Mouse (Mus musculus) MEL (cell line): ENCODE measurements at regions not wholly inside any gene's neighbourhood (a gene's known extent, or its start where the extent isn't known, plus 50 kb on each side); places are given as distances from the start of the nearest gene placed in this dataset.

Experiments used
- DNase-seq: peaks from one replicate; pipeline ENCODE4 v3.0.0; 2011; ENCODE audit warnings: low read depth, low spot score
- H3K27ac ChIP-seq: 2 replicates; pipeline ENCODE4 v1.5.1; 2012; ENCODE audit warnings: low read depth, mild to moderate bottlenecking, control low read depth, low read length, moderate library complexity; ENCODE audit not compliant: control insufficient read depth
- H3K27me3 ChIP-seq, 2 experiments: fragments of 150-350 bp in 1 of 2; sonication (generic) in 1 of 2; 2 replicates each; pipeline ENCODE4 v1.6.1; 2012; ENCODE audit warnings: low read length in 2 of 2, mild to moderate bottlenecking in 2 of 2, improper control_type of control experiment in 1 of 2, moderate library complexity in 1 of 2; ENCODE audit not compliant: insufficient read depth in 2 of 2, control insufficient read depth in 1 of 2
- H3K36me3 ChIP-seq, 2 experiments: 2 replicates each; pipeline ENCODE4 v1.6.1; 2012 to 2014; ENCODE audit warnings: low read length in 2 of 2, improper control_type of control experiment in 1 of 2, inconsistent platforms in 1 of 2, mild to moderate bottlenecking in 1 of 2; ENCODE audit not compliant: insufficient read depth in 2 of 2, control insufficient read depth in 1 of 2
- H3K4me1 ChIP-seq, 2 experiments: fragments of 150-350 bp in 1 of 2; sonication (generic) in 1 of 2; 2 replicates each; pipeline ENCODE4 v1.6.1; 2012; ENCODE audit warnings: low read length in 2 of 2, improper control_type of control experiment in 1 of 2, mild to moderate bottlenecking in 1 of 2; ENCODE audit not compliant: insufficient read depth in 2 of 2, control insufficient read depth in 1 of 2
- H3K4me3 ChIP-seq, 2 experiments: fragments of 150-350 bp in 1 of 2; sonication (generic) in 1 of 2; 2 replicates each; pipeline ENCODE4 v1.5.1; 2012; ENCODE audit warnings: low read depth in 2 of 2, low read length in 2 of 2, mild to moderate bottlenecking in 2 of 2, moderate library complexity in 2 of 2, control low read depth in 1 of 2, improper control_type of control experiment in 1 of 2; ENCODE audit not compliant: control insufficient read depth in 1 of 2, insufficient read depth in 1 of 2
- H3K79me2 ChIP-seq: 2 replicates; pipeline ENCODE4 v1.6.1; 2012; ENCODE audit warnings: mild to moderate bottlenecking, low read length, moderate library complexity; ENCODE audit not compliant: control insufficient read depth, poor library complexity, insufficient read depth
- H3K9ac ChIP-seq: 2 replicates; pipeline ENCODE4 v1.6.1; 2012; ENCODE audit warnings: low read depth, mild to moderate bottlenecking, control low read depth, low read length, moderate library complexity; ENCODE audit not compliant: control insufficient read depth, poor library complexity, severe bottlenecking
- H3K9me3 ChIP-seq: fragments of 150-350 bp; sonication (generic); replicated peaks from 2 replicates; pipeline ENCODE4 v1.6.1; 2012; ENCODE audit warnings: mild to moderate bottlenecking, low read length, improper control_type of control experiment, moderate library complexity; ENCODE audit not compliant: insufficient read depth
- BHLHE40 ChIP-seq: IDR thresholded peaks from 2 replicates; pipeline ENCODE4 v1.6.1; 2012; ENCODE audit warnings: low read depth, mild to moderate bottlenecking, inconsistent platforms, low read length, improper control_type of control experiment, borderline replicate concordance
- CHD1 ChIP-seq: IDR thresholded peaks from 2 replicates; pipeline ENCODE4 v1.6.1; 2012; ENCODE audit warnings: low read depth, mild to moderate bottlenecking, inconsistent platforms, low read length, improper control_type of control experiment
- CTCF ChIP-seq, 3 experiments: IDR thresholded peaks in 2 of 3; conservative IDR thresholded peaks in 1 of 3; 2 replicates each; pipeline ENCODE4 v1.5.1; 2011 to 2012; ENCODE audit warnings: low read length in 3 of 3, low read depth in 2 of 3, mild to moderate bottlenecking in 2 of 3, improper control_type of control experiment in 1 of 3, inconsistent platforms in 1 of 3, mixed read lengths in 1 of 3, moderate library complexity in 1 of 3; ENCODE audit not compliant: control insufficient read depth in 1 of 3, insufficient read depth in 1 of 3, poor library complexity in 1 of 3, severe bottlenecking in 1 of 3
- E2F4 ChIP-seq: IDR thresholded peaks from 2 replicates; pipeline ENCODE4 v1.6.1; 2011; ENCODE audit warnings: low read depth, low read length, improper control_type of control experiment, borderline replicate concordance
- EP300 ChIP-seq, 2 experiments: IDR thresholded peaks; 2 replicates each; pipeline ENCODE4 v1.6.1; 2011; ENCODE audit warnings: improper control_type of control experiment in 2 of 2, low read length in 2 of 2, low read depth in 1 of 2, mild to moderate bottlenecking in 1 of 2
- ETS1 ChIP-seq: IDR thresholded peaks from 2 replicates; pipeline ENCODE4 v1.6.1; 2012; ENCODE audit warnings: low read depth, mild to moderate bottlenecking, inconsistent platforms, low read length, improper control_type of control experiment, moderate library complexity
- GABPA ChIP-seq: IDR thresholded peaks from 2 replicates; pipeline ENCODE4 v1.6.1; 2012; ENCODE audit warnings: low read depth, mild to moderate bottlenecking, inconsistent platforms, low read length, improper control_type of control experiment, moderate library complexity
- HCFC1 ChIP-seq: IDR thresholded peaks from 2 replicates; pipeline ENCODE4 v1.6.1; 2012; ENCODE audit warnings: low read depth, mild to moderate bottlenecking, inconsistent platforms, low read length, improper control_type of control experiment, moderate library complexity
- JUND ChIP-seq: IDR thresholded peaks from 2 replicates; pipeline ENCODE4 v1.6.1; 2011; ENCODE audit warnings: low read depth, mild to moderate bottlenecking, improper control_type of control experiment, low read length
- MAFK ChIP-seq: IDR thresholded peaks from 2 replicates; pipeline ENCODE4 v1.6.1; 2011; ENCODE audit warnings: low read depth, mild to moderate bottlenecking, low read length, improper control_type of control experiment, borderline replicate concordance
- MAX ChIP-seq: IDR thresholded peaks from 2 replicates; pipeline ENCODE4 v1.6.1; 2011; ENCODE audit warnings: low read length, improper control_type of control experiment
- MAZ ChIP-seq: IDR thresholded peaks from 2 replicates; pipeline ENCODE4 v1.6.1; 2012; ENCODE audit warnings: low read depth, mild to moderate bottlenecking, inconsistent platforms, low read length, improper control_type of control experiment
- MEF2A ChIP-seq: IDR thresholded peaks from 2 replicates; pipeline ENCODE4 v1.6.1; 2014; ENCODE audit warnings: low read depth, mild to moderate bottlenecking, inconsistent platforms, low read length, improper control_type of control experiment; ENCODE audit not compliant: poor library complexity, insufficient replicate concordance, severe bottlenecking; ENCODE audit errors: extremely low read depth
- MXI1 ChIP-seq: IDR thresholded peaks from 2 replicates; pipeline ENCODE4 v1.6.1; 2011; ENCODE audit warnings: mild to moderate bottlenecking, low read depth, low read length, improper control_type of control experiment
- MYB ChIP-seq: IDR thresholded peaks from 2 replicates; pipeline ENCODE4 v1.6.1; 2011; ENCODE audit warnings: mild to moderate bottlenecking, low read depth, low read length, improper control_type of control experiment
- MYC ChIP-seq: IDR thresholded peaks from 2 replicates; pipeline ENCODE4 v1.6.1; 2011; ENCODE audit warnings: low read depth, mild to moderate bottlenecking, low read length, improper control_type of control experiment, moderate library complexity
- NELFE ChIP-seq: IDR thresholded peaks from 2 replicates; pipeline ENCODE4 v1.6.1; 2011; ENCODE audit warnings: low read depth, low read length, improper control_type of control experiment
- POLR2AphosphoS2 ChIP-seq: IDR thresholded peaks from 2 replicates; pipeline ENCODE4 v1.6.1; 2011; ENCODE audit warnings: low read length, improper control_type of control experiment
- POLR2AphosphoS5 ChIP-seq: IDR thresholded peaks from 2 replicates; pipeline ENCODE4 v1.6.1; 2012; ENCODE audit warnings: low read depth, borderline replicate concordance, mild to moderate bottlenecking, inconsistent platforms, low read length, moderate library complexity, mixed read lengths
- RAD21 ChIP-seq: IDR thresholded peaks from 2 replicates; pipeline ENCODE4 v1.6.1; 2011; ENCODE audit warnings: mild to moderate bottlenecking, low read depth, low read length, improper control_type of control experiment
- RCOR1 ChIP-seq: IDR thresholded peaks from 2 replicates; pipeline ENCODE4 v1.6.1; 2012; ENCODE audit warnings: low read depth, mild to moderate bottlenecking, inconsistent platforms, low read length, improper control_type of control experiment
- SIN3A ChIP-seq: IDR thresholded peaks from 2 replicates; pipeline ENCODE4 v1.6.1; 2012; ENCODE audit warnings: low read length, improper control_type of control experiment, inconsistent platforms
- SMC3 ChIP-seq: IDR thresholded peaks from 2 replicates; pipeline ENCODE4 v1.6.1; 2011; ENCODE audit warnings: low read depth, low read length, improper control_type of control experiment
- TAL1 ChIP-seq: IDR thresholded peaks from 2 replicates; pipeline ENCODE4 v1.6.1; 2012; ENCODE audit warnings: mild to moderate bottlenecking, inconsistent platforms, low read length, moderate library complexity, mixed read lengths
- UBTF ChIP-seq: IDR thresholded peaks from 2 replicates; pipeline ENCODE4 v1.6.1; 2012; ENCODE audit warnings: low read depth, mild to moderate bottlenecking, inconsistent platforms, low read length, improper control_type of control experiment, moderate library complexity, borderline replicate concordance; ENCODE audit not compliant: insufficient read depth
- USF1 ChIP-seq: IDR thresholded peaks from 2 replicates; pipeline ENCODE4 v1.6.1; 2014; ENCODE audit warnings: low read depth, mild to moderate bottlenecking, inconsistent platforms, low read length, improper control_type of control experiment, moderate library complexity
- ZC3H11A ChIP-seq: IDR thresholded peaks from 2 replicates; pipeline ENCODE4 v1.6.1; 2012; ENCODE audit warnings: low read depth, mild to moderate bottlenecking, inconsistent platforms, low read length, improper control_type of control experiment
- ZKSCAN1 ChIP-seq: IDR thresholded peaks from 2 replicates; pipeline ENCODE4 v1.6.1; 2012; ENCODE audit warnings: low read depth, mild to moderate bottlenecking, inconsistent platforms, low read length, improper control_type of control experiment, moderate library complexity
- ZMIZ1 ChIP-seq: IDR thresholded peaks from 2 replicates; pipeline ENCODE4 v1.6.1; 2012; ENCODE audit warnings: low read depth, mild to moderate bottlenecking, inconsistent platforms, low read length, improper control_type of control experiment, moderate library complexity

DNA sequence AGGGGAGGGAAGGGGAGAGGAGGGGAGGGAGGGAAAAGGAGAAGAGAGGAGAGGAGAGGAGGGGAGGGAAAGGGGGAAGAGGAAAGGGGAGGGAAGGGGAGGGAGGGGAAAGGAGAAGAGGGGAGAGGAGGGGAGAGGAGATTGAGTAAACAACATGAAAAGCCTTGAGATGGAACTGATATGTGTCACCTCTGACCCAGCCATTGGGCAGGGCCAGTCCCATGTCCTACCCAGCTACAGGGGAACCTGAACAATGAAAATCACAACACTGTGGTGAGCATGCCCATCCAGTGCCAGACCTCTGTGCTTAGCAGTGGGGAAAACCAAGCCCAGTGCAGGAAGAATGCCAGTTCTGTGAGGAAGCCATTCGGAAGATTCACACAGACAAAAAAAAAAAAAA is 103.6 kb upstream of the Gm26657 start:
- no peak overlapping the region for H3K9ac ChIP-seq

DNA sequence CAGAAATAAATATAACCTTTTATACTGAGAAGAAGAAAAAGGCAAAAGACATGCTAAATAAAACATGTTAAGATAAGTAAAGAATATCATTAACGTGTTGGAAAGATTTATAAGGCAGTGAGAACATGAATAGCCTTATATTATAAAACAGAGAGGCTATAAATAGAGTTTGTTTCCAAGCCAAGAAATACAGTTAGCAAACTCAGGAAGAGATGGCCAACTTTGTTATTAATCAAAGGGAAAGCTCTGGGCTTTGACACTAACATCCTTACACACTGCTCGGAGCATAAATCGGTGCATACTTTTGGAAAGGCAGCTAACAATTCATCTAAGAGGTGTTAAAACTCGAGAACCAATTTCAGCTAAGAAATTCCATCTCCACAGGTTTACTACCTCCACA is 106.3 kb upstream of the Gm26657 start:
- TF ChIP-seq POLR2AphosphoS5, result no peak
- TF ChIP-seq GABPA, result no peak
- no peak for TF ChIP-seq RAD21
- TF ChIP-seq RCOR1, result no peak
- TF ChIP-seq SMC3, result no peak
- no peak for TF ChIP-seq ZKSCAN1
- TF ChIP-seq ZMIZ1, result no peak
- no peak for TF ChIP-seq ETS1
- no peak for TF ChIP-seq UBTF
- TF ChIP-seq MYB, result no peak
- TF ChIP-seq MEF2A, result no peak
- no peak for TF ChIP-seq HCFC1
- TF ChIP-seq E2F4, result no peak
- no peak for TF ChIP-seq MYC
- TF ChIP-seq SIN3A, result no peak
- no peak for TF ChIP-seq NELFE
- no peak for TF ChIP-seq MXI1
- no peak for TF ChIP-seq BHLHE40
- no peaks in the 10 kb centered on the region for H3K4me1 ChIP-seq
- no peaks in the 10 kb centered on the region for H3K79me2 ChIP-seq

More for the DNA sequence above, 103.6 kb upstream of the Gm26657 start:
- H3K79me2 ChIP-seq, result no peaks in the 10 kb centered on the region
- H3K27ac ChIP-seq, result no peak overlapping the region
- no peaks in the 10 kb centered on the region for H3K4me1 ChIP-seq
- H3K27me3 ChIP-seq, result no peaks in the 10 kb centered on the region
- no peaks in the 10 kb centered on the region for H3K36me3 ChIP-seq
- H3K4me3 ChIP-seq, result no peak overlapping the region
- DNase-seq, result no peak
- TF ChIP-seq CHD1 (no peak), MAZ (no peak), ZC3H11A (no peak), JUND (no peak), CTCF (IDR thresholded peaks at IDR 0.05 in 2 of 3, conservative IDR thresholded peaks at IDR 0.05 in 1 of 3; ENCODE audit: control insufficient read depth in 1 of 3, insufficient read depth in 1 of 3, low read depth in 2 of 3, low read length in 3 of 3, poor library complexity in 1 of 3, severe bottlenecking in 1 of 3) (no peak), EP300 (IDR thresholded peaks at IDR 0.05; ENCODE audit: low read depth in 1 of 2, low read length in 2 of 2) (no peak), MAX (no peak), MAFK (no peak), MXI1 (no peak), ZMIZ1 (no peak), TAL1 (no peak), SMC3 (no peak), RCOR1 (no peak), POLR2AphosphoS2 (no peak), USF1 (no peak), MEF2A (no peak), E2F4 (no peak), ZKSCAN1 (no peak)
- TF ChIP-seq, all 39 proteins: peak for 0
- no peaks in the 10 kb centered on the region for H3K9me3 ChIP-seq

More for the DNA sequence above, 106.3 kb upstream of the Gm26657 start:
- Histone ChIP-seq H3K9ac (no peak overlapping the region), H3K36me3 (no peaks in the 10 kb centered on the region), H3K27ac (no peak overlapping the region), H3K27me3 (no peaks in the 10 kb centered on the region), H3K4me3 (no peak overlapping the region), H3K9me3 (no peaks in the 10 kb centered on the region)
- no peak for DNase-seq
